In the genomic region with DNA sequence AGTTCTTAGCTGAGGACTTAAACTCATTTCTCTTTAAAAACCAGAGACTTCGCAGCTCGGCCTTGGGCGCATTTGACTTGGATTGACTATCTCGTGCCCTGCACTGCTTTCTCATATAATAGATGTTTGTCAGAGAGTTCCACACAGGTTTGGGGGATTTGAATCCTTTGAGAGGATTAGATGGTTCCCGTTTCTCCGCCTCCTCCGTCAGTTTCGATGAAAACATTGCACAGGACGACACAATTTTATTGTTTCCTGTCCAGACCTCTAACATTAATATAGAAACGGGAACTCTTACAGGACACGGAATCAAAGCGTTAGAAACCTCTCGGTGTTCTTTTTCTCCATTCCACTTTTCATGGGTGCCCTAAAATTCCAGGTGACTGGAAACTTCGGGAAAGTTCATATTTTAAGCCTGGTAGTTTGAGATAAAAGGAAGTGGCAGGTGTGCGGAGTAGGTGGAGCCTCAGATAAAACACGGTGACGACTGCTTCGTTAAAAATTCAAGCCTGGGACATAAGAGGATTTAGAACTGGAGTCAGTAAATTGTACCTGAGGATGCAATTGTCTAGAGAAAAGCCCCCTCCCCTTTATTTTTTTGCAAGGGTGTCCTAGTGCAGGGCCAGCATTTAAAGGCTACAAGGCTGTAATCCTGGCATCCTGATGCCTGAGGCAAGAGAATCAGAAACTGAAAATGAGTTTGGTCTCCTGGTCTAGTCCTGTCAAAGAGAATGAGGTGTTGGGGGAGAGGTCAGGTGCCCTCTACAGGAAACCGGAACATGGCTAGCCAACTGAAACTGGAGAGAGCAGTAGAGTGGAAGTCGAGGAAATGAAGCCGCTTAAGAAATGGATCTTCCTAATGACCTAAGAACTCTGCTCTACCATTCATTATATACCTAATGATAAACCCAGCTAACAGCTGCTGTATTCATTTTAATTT, we compare ENCODE assay signal across 8 mouse cellular contexts. TPM values are rescaled to one million over a fixed set of nuclear protein-coding genes. Genes with fewer than 3 reads are reported as not detected.
A peak's percentile ranks its signal among the peaks of the same experiment; 100 is the strongest.
DNase-seq lines count a peak whose midpoint lies in the region; ATAC-seq lines count a peak whose summit lies in the region.

No protein-coding gene starts in this region.

- under 1% methylated on average over 21 of the region's 21 CpGs for WGBS in heart, embryonic 10.5 days
- WGBS in forebrain, embryonic 10.5 days, result 1% methylated on average over 21 of the region's 21 CpGs
- WGBS in limb, embryonic 11.5 days, result under 1% methylated on average over 21 of the region's 21 CpGs
- 0% methylated on average over 21 of the region's 21 CpGs for WGBS in midbrain, embryonic 16.5 days

- H3K4me1 ChIP-seq in heart, embryonic 10.5 days, result peaks cover 15% of the 10 kb centered on the region
- H3K4me1 ChIP-seq in forebrain, embryonic 10.5 days, result peaks cover 31% of the 10 kb centered on the region
- H3K4me1 ChIP-seq in limb, embryonic 11.5 days (ENCODE audit: control insufficient read depth, insufficient read depth, low read length), result no peaks in the 10 kb centered on the region
- peaks cover 11% of the 10 kb centered on the region for H3K4me1 ChIP-seq in midbrain, embryonic 16.5 days (ENCODE audit: control insufficient read depth, insufficient read depth, low read length)

- H3K9ac ChIP-seq in limb, embryonic 11.5 days (ENCODE audit: low read length), result peak overlapping the region; percentile 91
- peak overlapping the region; percentile 79 for H3K9ac ChIP-seq in midbrain, embryonic 16.5 days (ENCODE audit: low read depth, low read length)

- peaks cover 6% of the 10 kb centered on the region; the same call in 1 of the 2 replicates for H3K27me3 ChIP-seq in heart, embryonic 10.5 days (ENCODE audit: insufficient read depth, poor library complexity, severe bottlenecking)
- peaks cover 18% of the 10 kb centered on the region; the same call in 1 of the 2 replicates for H3K27me3 ChIP-seq in forebrain, embryonic 10.5 days (ENCODE audit: poor library complexity, severe bottlenecking)
- H3K27me3 ChIP-seq in limb, embryonic 11.5 days (ENCODE audit: control insufficient read depth, insufficient read depth, low read length), result no peaks in the 10 kb centered on the region
- peaks cover 3% of the 10 kb centered on the region; the same call in 1 of the 2 replicates for H3K27me3 ChIP-seq in midbrain, embryonic 16.5 days (ENCODE audit: control insufficient read depth, insufficient read depth, low read depth, low read length)

- H3K9me3 ChIP-seq in heart, embryonic 10.5 days, result no peaks in the 10 kb centered on the region
- no peaks in the 10 kb centered on the region for H3K9me3 ChIP-seq in forebrain, embryonic 10.5 days
- no peaks in the 10 kb centered on the region for H3K9me3 ChIP-seq in limb, embryonic 11.5 days (ENCODE audit: control insufficient read depth, low read length)
- H3K9me3 ChIP-seq in midbrain, embryonic 16.5 days (replicated peaks; ENCODE audit: control insufficient read depth, low read length, poor library complexity, severe bottlenecking), result no peaks in the 10 kb centered on the region

- peak overlapping the region; percentile 73 for H3K4me3 ChIP-seq in heart, embryonic 10.5 days
- H3K4me3 ChIP-seq in forebrain, embryonic 10.5 days, result peak overlapping the region; percentile 85
- peak overlapping the region; percentile 56 for H3K4me3 ChIP-seq in limb, embryonic 11.5 days (ENCODE audit: low read depth, low read length)
- peak overlapping the region; percentile 63 for H3K4me3 ChIP-seq in midbrain, embryonic 16.5 days (ENCODE audit: low read depth, low read length)

- H3K36me3 ChIP-seq in heart, embryonic 10.5 days, result peaks cover 34% of the 10 kb centered on the region
- H3K36me3 ChIP-seq in forebrain, embryonic 10.5 days (replicated peaks), result peaks cover 36% of the 10 kb centered on the region
- H3K36me3 ChIP-seq in limb, embryonic 11.5 days (ENCODE audit: control insufficient read depth, insufficient read depth, low read length), result peaks cover 12% of the 10 kb centered on the region; the same call in 1 of the 2 replicates
- H3K36me3 ChIP-seq in midbrain, embryonic 16.5 days (ENCODE audit: control insufficient read depth, insufficient read depth, low read length), result peaks cover 19% of the 10 kb centered on the region

- no peak for ATAC-seq in limb, embryonic 11.5 days (ENCODE audit: insufficient number of reproducible peaks, low FRiP score, low TSS enrichment, low read depth)
- ATAC-seq in midbrain, embryonic 16.5 days, result peak; percentile 6

- H3K27ac ChIP-seq in heart, embryonic 10.5 days, result peak overlapping the region; percentile 93
- H3K27ac ChIP-seq in forebrain, embryonic 10.5 days, result peak overlapping the region; percentile 98
- H3K27ac ChIP-seq in limb, embryonic 11.5 days (replicated peaks; ENCODE audit: low read depth, low read length), result peak overlapping the region; percentile 68
- peak overlapping the region; percentile 83 for H3K27ac ChIP-seq in midbrain, embryonic 16.5 days (ENCODE audit: low read length)

- H3K4me2 ChIP-seq in limb, embryonic 11.5 days (ENCODE audit: low read depth, severe bottlenecking), result peak overlapping the region; percentile 61
- H3K4me2 ChIP-seq in midbrain, embryonic 16.5 days (ENCODE audit: low read length), result peak overlapping the region; percentile 60

- no peak for DNase-seq in heart, embryonic 10.5 days (ENCODE audit: low spot score)
- no peak for DNase-seq in heart, adult 9 months (ENCODE audit: low spot score in 2 of 2)
- peak; percentile 11 for DNase-seq in MN1 (ENCODE audit: low spot score)
- no peak for DNase-seq in forebrain, embryonic 10.5 days (ENCODE audit: extremely low spot score, low spot score)
- DNase-seq in limb, embryonic 11.5 days (ENCODE audit: low spot score), result peak; percentile 49
- DNase-seq in urinary bladder, adult 18-20 months (ENCODE audit: low spot score in 2 of 2), result no peak
- no peak for DNase-seq in adrenal gland, adult (ENCODE audit: inconsistent age in 2 of 2, low spot score in 1 of 2)

RNA-seq across cellular contexts. Expression of a gene that starts 0.9 kb away (rescaled TPM):
- 40.8 and 45.2 TPM in 2 replicates for polyA plus RNA-seq in heart, embryonic 10.5 days (2016; fragmentation: Nextera tagmentation; extraction: Ambion mirVana)
- 80.3 and 83.9 TPM in 2 replicates for polyA plus RNA-seq in forebrain, embryonic 10.5 days (2016; fragmentation: Nextera tagmentation; extraction: Ambion mirVana)
- 78.3 and 82.6 TPM in 2 replicates for polyA plus RNA-seq in limb, embryonic 11.5 days (2014; fragmentation: Nextera tagmentation; extraction: Ambion mirVana)
- polyA plus RNA-seq in midbrain, embryonic 16.5 days (2015; fragmentation: Nextera tagmentation; extraction: Ambion mirVana), result 36.3 and 40.5 TPM in 2 replicates

RNA-seq across cellular contexts. Expression of a gene that starts 3.9 kb away (rescaled TPM):
- 0.21 and 0.41 TPM in 2 replicates for polyA plus RNA-seq in heart, embryonic 10.5 days (2016; fragmentation: Nextera tagmentation; extraction: Ambion mirVana)
- polyA plus RNA-seq in forebrain, embryonic 10.5 days (2016; fragmentation: Nextera tagmentation; extraction: Ambion mirVana), result 0.36 and 0.41 TPM in 2 replicates
- 1.5 TPM in 2 replicates for polyA plus RNA-seq in limb, embryonic 11.5 days (2014; fragmentation: Nextera tagmentation; extraction: Ambion mirVana)
- polyA plus RNA-seq in midbrain, embryonic 16.5 days (2015; fragmentation: Nextera tagmentation; extraction: Ambion mirVana), result not detected in 2 replicates

RNA-seq across cellular contexts. Expression of a gene that starts 19.9 kb away (rescaled TPM):
- polyA plus RNA-seq in heart, embryonic 10.5 days (2016; fragmentation: Nextera tagmentation; extraction: Ambion mirVana), result 9.7 and 13.8 TPM in 2 replicates
- polyA plus RNA-seq in forebrain, embryonic 10.5 days (2016; fragmentation: Nextera tagmentation; extraction: Ambion mirVana), result 18.3 and 18.5 TPM in 2 replicates
- polyA plus RNA-seq in limb, embryonic 11.5 days (2014; fragmentation: Nextera tagmentation; extraction: Ambion mirVana), result 21.1 and 22.6 TPM in 2 replicates
- 8.5 and 9.9 TPM in 2 replicates for polyA plus RNA-seq in midbrain, embryonic 16.5 days (2015; fragmentation: Nextera tagmentation; extraction: Ambion mirVana)

RNA-seq across cellular contexts. Expression of a gene that starts 20.8 kb away (rescaled TPM):
- polyA plus RNA-seq in heart, embryonic 10.5 days (2016; fragmentation: Nextera tagmentation; extraction: Ambion mirVana), result 0.59 and 0.67 TPM in 2 replicates
- 1.2 and 1.5 TPM in 2 replicates for polyA plus RNA-seq in forebrain, embryonic 10.5 days (2016; fragmentation: Nextera tagmentation; extraction: Ambion mirVana)
- 0.69 and 1.1 TPM in 2 replicates for polyA plus RNA-seq in limb, embryonic 11.5 days (2014; fragmentation: Nextera tagmentation; extraction: Ambion mirVana)
- polyA plus RNA-seq in midbrain, embryonic 16.5 days (2015; fragmentation: Nextera tagmentation; extraction: Ambion mirVana), result 1.3 and 1.5 TPM in 2 replicates

RNA-seq across cellular contexts. Expression of a gene that starts 50.5 kb away (rescaled TPM):
- polyA plus RNA-seq in heart, embryonic 10.5 days (2016; fragmentation: Nextera tagmentation; extraction: Ambion mirVana), result not detected in 2 replicates
- not detected in 2 replicates for polyA plus RNA-seq in forebrain, embryonic 10.5 days (2016; fragmentation: Nextera tagmentation; extraction: Ambion mirVana)
- not detected in 2 replicates for polyA plus RNA-seq in limb, embryonic 11.5 days (2014; fragmentation: Nextera tagmentation; extraction: Ambion mirVana)
- not detected in 2 replicates for polyA plus RNA-seq in midbrain, embryonic 16.5 days (2015; fragmentation: Nextera tagmentation; extraction: Ambion mirVana)

Comparison
In these comparisons a context has a peak if more than half of its experiments do, and no peak if none do; other contexts are left out.
1. DNase-seq: peak in MN1 (single experiment) and limb, embryonic 11.5 days (single experiment); none in heart, embryonic 10.5 days (single experiment), heart, adult 9 months (0 of 2), forebrain, embryonic 10.5 days (single experiment), urinary bladder, adult 18-20 months (0 of 2) and adrenal gland, adult (0 of 2).
2. Peak in every context shown above with its lines, with median percentiles within 50 percentile points of each other: H3K27ac ChIP-seq and H3K4me3 ChIP-seq.